Comparison of ENCODE assay signal across 8 mouse cellular contexts in the genomic region with DNA sequence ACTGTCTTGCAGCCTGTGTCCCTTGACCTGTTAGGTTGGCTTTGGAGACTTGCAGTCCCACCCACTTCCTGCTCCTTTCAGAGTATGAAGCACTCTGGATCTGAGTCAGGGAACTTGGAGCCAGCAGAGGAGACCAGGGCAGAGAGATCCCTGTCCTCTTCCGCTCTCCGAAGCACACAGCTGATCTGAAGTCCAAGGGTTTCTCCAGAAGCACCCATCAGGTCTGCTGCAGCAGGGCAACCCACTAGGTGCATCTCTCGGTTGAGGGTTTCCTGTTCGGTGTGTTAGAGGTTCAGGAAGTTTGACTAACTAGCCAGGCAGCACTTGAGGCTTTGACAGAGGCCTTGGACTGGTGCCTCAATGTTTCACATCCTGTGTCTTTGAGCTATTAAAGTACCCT. TPM values are rescaled to one million over a fixed set of nuclear protein-coding genes. Genes with fewer than 3 reads are reported as not detected.
A peak's percentile ranks its signal among the peaks of the same experiment; 100 is the strongest.
DNase-seq lines count a peak whose midpoint lies in the region; ATAC-seq and TF ChIP-seq lines count a peak whose summit lies in the region.

No protein-coding gene starts in this region.

- H3K4me2 ChIP-seq in heart, embryonic 14.5 days (ENCODE audit: low read length): peak overlapping the region; percentile 74
- H3K4me2 ChIP-seq in limb, embryonic 14.5 days (replicated peaks; ENCODE audit: low read depth, low read length, severe bottlenecking): peak overlapping the region; percentile 73
- H3K4me2 ChIP-seq in stomach, embryonic 15.5 days: peak overlapping the region; percentile 62

- no peaks in the 10 kb centered on the region for H3K9me3 ChIP-seq in heart, embryonic 14.5 days (ENCODE audit: control insufficient read depth, low read length)
- H3K9me3 ChIP-seq in limb, embryonic 14.5 days (ENCODE audit: control insufficient read depth, low read length): no peaks in the 10 kb centered on the region
- H3K9me3 ChIP-seq in stomach, embryonic 15.5 days: no peaks in the 10 kb centered on the region

- H3K27me3 ChIP-seq in heart, embryonic 14.5 days (ENCODE audit: control insufficient read depth, insufficient read depth, low read length): no peaks in the 10 kb centered on the region
- H3K27me3 ChIP-seq in limb, embryonic 14.5 days (ENCODE audit: control insufficient read depth, insufficient read depth, low read length): no peaks in the 10 kb centered on the region
- no peaks in the 10 kb centered on the region for H3K27me3 ChIP-seq in stomach, embryonic 15.5 days (replicated peaks)

- no peak for TF ChIP-seq POLR2A in limb, embryonic 14.5 days (IDR thresholded peaks at IDR 0.05; ENCODE audit: borderline replicate concordance, extremely low read depth, insufficient read depth, insufficient read length)

- peak; percentile 62 for DNase-seq in adrenal gland, postnatal 14 days
- DNase-seq in adrenal gland, postnatal 4 days (ENCODE audit: low spot score in 2 of 2): no peak
- peak; percentile 57 for DNase-seq in CD4-positive helper T cell, adult 2 months (ENCODE audit: low read depth, low spot score)
- DNase-seq in limb, embryonic 14.5 days (ENCODE audit: low spot score): no peak
- no peak for DNase-seq in left cerebral cortex, adult 18-20 months (ENCODE audit: low spot score in 2 of 2)
- DNase-seq in retina, postnatal 1 day: no peak

- H3K27ac ChIP-seq in heart, embryonic 14.5 days (replicated peaks in 1 of 2; ENCODE audit: control insufficient read depth in 1 of 2, insufficient read depth in 1 of 2, low read depth in 2 of 2, low read length in 2 of 2): peak overlapping the region; percentile 40 to 81
- peak overlapping the region; percentile 73 for H3K27ac ChIP-seq in limb, embryonic 14.5 days (replicated peaks; ENCODE audit: low read depth, low read length)
- H3K27ac ChIP-seq in stomach, embryonic 15.5 days: peak overlapping the region; percentile 96

- ATAC-seq in heart, embryonic 14.5 days (ENCODE audit: insufficient number of reproducible peaks, insufficient read depth, low FRiP score, low read depth): no peak
- ATAC-seq in limb, embryonic 14.5 days (ENCODE audit: low FRiP score, low read depth): no peak
- no peak for ATAC-seq in stomach, embryonic 15.5 days (ENCODE audit: insufficient read depth, low FRiP score, low read depth)

- 44% methylated on average over 4 of the region's 4 CpGs for WGBS in heart, embryonic 14.5 days
- WGBS in limb, embryonic 14.5 days: 64% methylated on average over 4 of the region's 4 CpGs
- 41% methylated on average over 4 of the region's 4 CpGs for WGBS in stomach, embryonic 15.5 days

- peaks cover 16% of the 10 kb centered on the region for H3K36me3 ChIP-seq in heart, embryonic 14.5 days (ENCODE audit: control insufficient read depth, insufficient read depth, low read length)
- peaks cover 13% of the 10 kb centered on the region for H3K36me3 ChIP-seq in limb, embryonic 14.5 days (ENCODE audit: control insufficient read depth, insufficient read depth, low read length)
- H3K36me3 ChIP-seq in stomach, embryonic 15.5 days: 0 out of 2 replicates have a peak, but pooled peaks cover under 1% of the 10 kb centered on the region

- peak overlapping the region; percentile 95 for H3K9ac ChIP-seq in heart, embryonic 14.5 days (ENCODE audit: low read length)
- H3K9ac ChIP-seq in limb, embryonic 14.5 days (ENCODE audit: low read depth, low read length, severe bottlenecking): peak overlapping the region; percentile 44; the same call in 1 of the 2 replicates
- no peak overlapping the region for H3K9ac ChIP-seq in stomach, embryonic 15.5 days

- H3K4me1 ChIP-seq in heart, embryonic 14.5 days (ENCODE audit: control insufficient read depth in 2 of 2, insufficient read depth in 2 of 2, low read length in 2 of 2): peaks cover 36 to 62% of the 10 kb centered on the region in 2 experiments
- H3K4me1 ChIP-seq in limb, embryonic 14.5 days (ENCODE audit: control insufficient read depth, insufficient read depth, low read length): peaks cover 65% of the 10 kb centered on the region
- H3K4me1 ChIP-seq in stomach, embryonic 15.5 days: peaks cover 63% of the 10 kb centered on the region

- peak overlapping the region; percentile 8 to 87; a peak in 3 of 4 replicates for H3K4me3 ChIP-seq in heart, embryonic 14.5 days (ENCODE audit: control insufficient read depth in 1 of 2, insufficient read depth in 1 of 2, low read depth in 1 of 2, low read length in 2 of 2)
- H3K4me3 ChIP-seq in limb, embryonic 14.5 days (replicated peaks; ENCODE audit: low read length): peak overlapping the region; percentile 79
- H3K4me3 ChIP-seq in stomach, embryonic 15.5 days (replicated peaks): peak overlapping the region; percentile 80

RNA-seq across cellular contexts. Expression of a gene that starts 2.0 kb away (rescaled TPM):
- total RNA-seq in adrenal gland, postnatal 14 days (2021): 302 and 335 TPM in 2 replicates
- 100 to 1,000 TPM; 338 to 365 TPM for total RNA-seq in adrenal gland, postnatal 4 days (2021)
- polyA plus RNA-seq in heart, embryonic 14.5 days (2014; fragmentation: Nextera tagmentation; extraction: Ambion mirVana): 532 and 550 TPM in 2 replicates
- 610 and 760 TPM in 2 replicates for polyA plus RNA-seq in limb, embryonic 14.5 days (2012; rRNA removed)
- 1,278 and 1,417 TPM in 2 replicates for polyA plus RNA-seq in limb, embryonic 14.5 days (2014; fragmentation: Nextera tagmentation; extraction: Ambion mirVana)
- 866 and 946 TPM in 2 replicates for polyA plus RNA-seq in stomach, embryonic 15.5 days (2015; fragmentation: Nextera tagmentation; extraction: Ambion mirVana)
- total RNA-seq in left cerebral cortex, adult 18-20 months (2021): 10 to 100 TPM; 13.3 to 19.4 TPM

RNA-seq across cellular contexts. Expression of a gene that starts 57.7 kb away (rescaled TPM):
- 14.3 and 16.3 TPM in 2 replicates for total RNA-seq in adrenal gland, postnatal 14 days (2021)
- total RNA-seq in adrenal gland, postnatal 4 days (2021): 10 to 100 TPM; 20.4 to 20.8 TPM
- 10.9 and 13.9 TPM in 2 replicates for polyA plus RNA-seq in heart, embryonic 14.5 days (2014; fragmentation: Nextera tagmentation; extraction: Ambion mirVana)
- polyA plus RNA-seq in limb, embryonic 14.5 days (2012; rRNA removed): 12.0 and 13.7 TPM in 2 replicates
- 15.8 and 16.7 TPM in 2 replicates for polyA plus RNA-seq in limb, embryonic 14.5 days (2014; fragmentation: Nextera tagmentation; extraction: Ambion mirVana)
- polyA plus RNA-seq in stomach, embryonic 15.5 days (2015; fragmentation: Nextera tagmentation; extraction: Ambion mirVana): 14.0 and 17.2 TPM in 2 replicates
- total RNA-seq in left cerebral cortex, adult 18-20 months (2021): 10 to 100 TPM in 1 of 2 experiments, 1 to 10 TPM in 1; 9.6 to 10.1 TPM

Comparison
In these comparisons a context has a peak if more than half of its experiments do, and no peak if none do; other contexts are left out.
1. DNase-seq: peak in adrenal gland, postnatal 14 days (single experiment) and CD4-positive helper T cell, adult 2 months (single experiment); none in adrenal gland, postnatal 4 days (0 of 2), limb, embryonic 14.5 days (single experiment), left cerebral cortex, adult 18-20 months (0 of 2) and retina, postnatal 1 day (single experiment).
2. RNA of a gene that starts 2.0 kb away (total RNA-seq): 338 to 365 TPM in adrenal gland, postnatal 4 days and 302 to 335 TPM in adrenal gland, postnatal 14 days; 13.3 to 19.4 TPM in left cerebral cortex, adult 18-20 months; every median in the first group is over 10 times any median in the second.
3. Peak in every context shown above with its lines, with median percentiles within 50 percentile points of each other: H3K27ac ChIP-seq, H3K4me2 ChIP-seq and H3K4me3 ChIP-seq.